ENCODE assay signal across 8 mouse cellular contexts in the genomic region with DNA sequence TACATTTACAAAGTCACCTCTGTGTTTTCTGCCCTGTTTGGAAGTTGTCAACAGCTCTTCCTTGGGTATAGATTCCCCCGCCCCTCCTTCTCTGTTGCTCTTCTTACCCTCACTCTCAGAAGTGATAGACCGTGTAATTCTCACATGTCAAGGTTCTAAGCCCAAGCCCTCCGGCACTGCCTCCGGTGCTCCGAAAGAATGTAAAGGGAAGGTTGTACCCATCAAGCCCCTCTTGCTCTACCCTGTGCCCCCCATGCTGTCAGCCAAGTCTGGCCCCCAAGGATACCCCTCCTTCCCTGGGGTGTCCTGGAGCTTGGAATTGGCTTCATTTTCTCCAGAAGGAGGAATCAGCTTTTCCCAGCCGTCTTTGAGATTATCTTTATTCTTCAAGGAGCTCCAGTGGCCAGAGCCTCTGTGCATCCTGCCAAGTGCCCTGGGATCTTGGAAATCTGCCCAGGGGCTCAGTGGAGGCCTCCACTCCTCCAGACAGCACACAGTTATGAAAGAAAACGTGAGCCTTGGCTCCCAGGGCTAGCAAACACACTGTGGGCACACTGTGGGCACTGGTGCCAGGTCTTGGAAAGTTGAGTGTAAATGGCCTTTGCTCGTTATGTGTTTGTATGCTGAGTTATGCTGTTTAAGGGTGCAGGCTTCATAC. TPM values are rescaled to one million over a fixed set of nuclear protein-coding genes. Genes with fewer than 3 reads are reported as not detected.
DNase-seq lines count a peak whose midpoint lies in the region; ATAC-seq and TF ChIP-seq lines count a peak whose summit lies in the region.

No protein-coding gene starts in this region.

- no peaks in the 10 kb centered on the region for H3K27me3 ChIP-seq in lung, embryonic 14.5 days (ENCODE audit: insufficient read depth, low read length)
- H3K27me3 ChIP-seq in forebrain, embryonic 14.5 days (replicated peaks; ENCODE audit: control insufficient read depth, insufficient read depth, low read length): no peaks in the 10 kb centered on the region
- no peaks in the 10 kb centered on the region; the same call in 1 of the 2 replicates for H3K27me3 ChIP-seq in neural tube, embryonic 14.5 days (ENCODE audit: control insufficient read depth, insufficient read depth, low read length)
- no peaks in the 10 kb centered on the region for H3K27me3 ChIP-seq in liver, embryonic 12.5 days (replicated peaks)

- TF ChIP-seq POLR2A in lung, adult 2 months (IDR thresholded peaks at IDR 0.05; ENCODE audit: borderline replicate concordance, extremely low read depth, low read depth, low read length): no peak

- peak overlapping the region; percentile 84 for H3K27ac ChIP-seq in lung, embryonic 14.5 days (ENCODE audit: low read depth)
- H3K27ac ChIP-seq in forebrain, embryonic 14.5 days (ENCODE audit: low read depth, low read length): peak overlapping the region; percentile 3; the same call in 1 of the 2 replicates
- H3K27ac ChIP-seq in neural tube, embryonic 14.5 days (ENCODE audit: low read depth, low read length): no peak overlapping the region
- H3K27ac ChIP-seq in gastrocnemius, adult 2 months: no peak overlapping the region
- no peak overlapping the region for H3K27ac ChIP-seq in liver, embryonic 12.5 days

- intact Hi-C loops in gastrocnemius, postnatal 36 days (cut with DNase I): no loop called here
- intact Hi-C loops in gastrocnemius, adult 2 months (cut with DNase I): no loop called here

- ATAC-seq in lung, embryonic 14.5 days (ENCODE audit: insufficient read depth): peak; percentile 75; the same call in 1 of the 2 replicates
- ATAC-seq in forebrain, embryonic 14.5 days: peak; percentile 79
- peak; percentile 49; the same call in 1 of the 2 replicates for ATAC-seq in neural tube, embryonic 14.5 days (ENCODE audit: low read depth)
- ATAC-seq in liver, embryonic 12.5 days: no peak

- H3K4me1 ChIP-seq in lung, embryonic 14.5 days (ENCODE audit: insufficient read depth): peaks cover 35% of the 10 kb centered on the region
- peaks cover 5% of the 10 kb centered on the region; the same call in 1 of the 2 replicates for H3K4me1 ChIP-seq in lung, adult 2 months (ENCODE audit: control insufficient read depth, insufficient read depth, low read length)
- H3K4me1 ChIP-seq in forebrain, embryonic 14.5 days (ENCODE audit: control insufficient read depth, insufficient read depth, low read length): peaks cover 9% of the 10 kb centered on the region
- peaks cover 12% of the 10 kb centered on the region; the same call in 1 of the 2 replicates for H3K4me1 ChIP-seq in neural tube, embryonic 14.5 days (ENCODE audit: control insufficient read depth, insufficient read depth, low read length)
- H3K4me1 ChIP-seq in liver, embryonic 12.5 days: no peaks in the 10 kb centered on the region

- TF ChIP-seq CTCF in lung, embryonic 14.5 days (IDR thresholded peaks at IDR 0.05; ENCODE audit: low read depth): no peak
- no peak for TF ChIP-seq CTCF in lung, adult 2 months (IDR thresholded peaks at IDR 0.05; ENCODE audit: insufficient read depth, low read length)
- no peak for TF ChIP-seq CTCF in gastrocnemius, adult 2 months (IDR thresholded peaks at IDR 0.05)

- H3K9me3 ChIP-seq in lung, embryonic 14.5 days (ENCODE audit: low read depth, low read length): no peaks in the 10 kb centered on the region
- H3K9me3 ChIP-seq in forebrain, embryonic 14.5 days (replicated peaks; ENCODE audit: control insufficient read depth, low read length): no peaks in the 10 kb centered on the region; the same call in 1 of the 2 replicates
- H3K9me3 ChIP-seq in neural tube, embryonic 14.5 days (ENCODE audit: control insufficient read depth, low read length): no peaks in the 10 kb centered on the region
- H3K9me3 ChIP-seq in liver, embryonic 12.5 days (replicated peaks): no peaks in the 10 kb centered on the region

- peak; percentile 30 for DNase-seq in gastrocnemius, postnatal 10 days
- DNase-seq in gastrocnemius, postnatal 36 days: no peak
- peak; percentile 92 for DNase-seq in lung, embryonic 14.5 days
- no peak for DNase-seq in lung, adult 2 months
- peak; percentile 81 for DNase-seq in forebrain, embryonic 14.5 days (ENCODE audit: low spot score)
- no peak for DNase-seq in gastrocnemius, adult 2 months

- H3K9ac ChIP-seq in lung, embryonic 14.5 days: no peak overlapping the region; the same call in 1 of the 2 replicates
- no peak overlapping the region for H3K9ac ChIP-seq in forebrain, embryonic 14.5 days (ENCODE audit: low read length)
- H3K9ac ChIP-seq in neural tube, embryonic 14.5 days (replicated peaks; ENCODE audit: low read depth, low read length): no peak overlapping the region
- H3K9ac ChIP-seq in liver, embryonic 12.5 days: no peak overlapping the region

- no peaks in the 10 kb centered on the region for H3K36me3 ChIP-seq in lung, embryonic 14.5 days (ENCODE audit: insufficient read depth)
- no peaks in the 10 kb centered on the region for H3K36me3 ChIP-seq in forebrain, embryonic 14.5 days (ENCODE audit: control insufficient read depth, insufficient read depth, low read length)
- no peaks in the 10 kb centered on the region for H3K36me3 ChIP-seq in neural tube, embryonic 14.5 days (ENCODE audit: control insufficient read depth, insufficient read depth, low read length)
- no peaks in the 10 kb centered on the region for H3K36me3 ChIP-seq in liver, embryonic 12.5 days

- H3K4me3 ChIP-seq in lung, embryonic 14.5 days (ENCODE audit: low read depth, low read length): no peak overlapping the region
- no peak overlapping the region for H3K4me3 ChIP-seq in lung, adult 2 months (replicated peaks; ENCODE audit: extremely low read depth, low read depth, low read length)
- no peak overlapping the region for H3K4me3 ChIP-seq in forebrain, embryonic 14.5 days (ENCODE audit: low read depth, low read length)
- no peak overlapping the region for H3K4me3 ChIP-seq in neural tube, embryonic 14.5 days (ENCODE audit: low read depth, low read length)
- H3K4me3 ChIP-seq in gastrocnemius, adult 2 months: no peak overlapping the region
- H3K4me3 ChIP-seq in liver, embryonic 12.5 days: no peak overlapping the region

- H3K4me2 ChIP-seq in lung, embryonic 14.5 days: 0 out of 2 replicates have a peak overlapping the region, but pooled peaks have one; percentile 15
- H3K4me2 ChIP-seq in forebrain, embryonic 14.5 days (ENCODE audit: low read length): no peak overlapping the region
- H3K4me2 ChIP-seq in neural tube, embryonic 14.5 days (ENCODE audit: low read depth, low read length): no peak overlapping the region
- no peak overlapping the region for H3K4me2 ChIP-seq in liver, embryonic 12.5 days

- 34% methylated on average over 8 of the region's 8 CpGs for WGBS in lung, embryonic 14.5 days
- WGBS in lung, adult 2 months: 41% methylated on average over 8 of the region's 8 CpGs
- 28% methylated on average over 8 of the region's 8 CpGs for WGBS in forebrain, embryonic 14.5 days
- WGBS in neural tube, embryonic 14.5 days: 38% methylated on average over 8 of the region's 8 CpGs
- WGBS in liver, embryonic 12.5 days (ENCODE audit: insufficient replicate concordance): 55% methylated on average over 8 of the region's 8 CpGs

RNA-seq across cellular contexts. Expression of gene Tmem132c, which starts 59.1 kb away (rescaled TPM):
- under 1 TPM; 0.68 to 0.97 TPM for total RNA-seq in gastrocnemius, postnatal 10 days (2021)
- total RNA-seq in gastrocnemius, postnatal 36 days (2021): under 1 TPM; 0.18 to 0.22 TPM
- 23.3 and 28.5 TPM in 2 replicates for polyA plus RNA-seq in lung, embryonic 14.5 days (2014; fragmentation: Nextera tagmentation; extraction: Ambion mirVana)
- 13.8 TPM in 2 replicates for polyA plus RNA-seq in lung, adult 2 months (2012; rRNA removed)
- polyA plus RNA-seq in forebrain, embryonic 14.5 days (2014; fragmentation: Nextera tagmentation; extraction: Ambion mirVana): 6.5 and 8.0 TPM in 2 replicates
- 9.4 and 16.0 TPM in 2 replicates for polyA plus RNA-seq in neural tube, embryonic 14.5 days (2014; fragmentation: Nextera tagmentation; extraction: Ambion mirVana)
- total RNA-seq in gastrocnemius, adult 2 months (2021): under 1 TPM in 1 of 2 experiments, not detected in 1; 0.17 TPM
- polyA plus RNA-seq in liver, embryonic 12.5 days (2016; fragmentation: Nextera tagmentation; extraction: Ambion mirVana): 0.27 and 0.57 TPM in 2 replicates

Comparison
In these comparisons a context has a peak if more than half of its experiments do, and no peak if none do; other contexts are left out.
1. DNase-seq: peak in gastrocnemius, postnatal 10 days (single experiment), lung, embryonic 14.5 days (single experiment) and forebrain, embryonic 14.5 days (single experiment); none in gastrocnemius, postnatal 36 days (0 of 2), lung, adult 2 months (single experiment) and gastrocnemius, adult 2 months (single experiment).
2. H3K27ac ChIP-seq: peak in lung, embryonic 14.5 days (single experiment) and forebrain, embryonic 14.5 days (single experiment); none in neural tube, embryonic 14.5 days (single experiment), gastrocnemius, adult 2 months (single experiment) and liver, embryonic 12.5 days (single experiment).